In genomic region chr8:80813439-80813838, GRCm38 (mm10) we compare ENCODE assay signal across 8 mouse cellular contexts.
DNase-seq lines count a peak whose midpoint lies in the region; ATAC-seq lines count a peak whose summit lies in the region.

No protein-coding gene starts in this region.

- H3K27ac ChIP-seq in forebrain, embryonic 14.5 days (ENCODE audit: low read depth, low read length): no peak overlapping the region
- H3K27ac ChIP-seq in forebrain, embryonic 10.5 days: no peak overlapping the region
- no peak overlapping the region for H3K27ac ChIP-seq in liver, embryonic 11.5 days (ENCODE audit: low read depth, low read length)
- peak overlapping the region; percentile 93 for H3K27ac ChIP-seq in heart, embryonic 15.5 days

- ATAC-seq in forebrain, embryonic 14.5 days: 0 out of 2 replicates have a peak, but pooled peaks have one; percentile 16
- ATAC-seq in liver, embryonic 11.5 days (replicated peaks; ENCODE audit: low FRiP score): no peak; the same call in 1 of the 2 replicates
- no peak for ATAC-seq in heart, embryonic 15.5 days (replicated peaks; ENCODE audit: insufficient number of reproducible peaks, insufficient read depth, low FRiP score, low read depth)

- no peaks in the 10 kb centered on the region for H3K9me3 ChIP-seq in forebrain, embryonic 14.5 days (replicated peaks; ENCODE audit: control insufficient read depth, low read length)
- H3K9me3 ChIP-seq in forebrain, embryonic 10.5 days: no peaks in the 10 kb centered on the region
- no peaks in the 10 kb centered on the region for H3K9me3 ChIP-seq in liver, embryonic 11.5 days (ENCODE audit: control insufficient read depth, low read length)
- no peaks in the 10 kb centered on the region for H3K9me3 ChIP-seq in heart, embryonic 15.5 days (replicated peaks)

- no peak overlapping the region for H3K4me2 ChIP-seq in forebrain, embryonic 14.5 days (ENCODE audit: low read length)
- no peak overlapping the region for H3K4me2 ChIP-seq in liver, embryonic 11.5 days
- H3K4me2 ChIP-seq in heart, embryonic 15.5 days: no peak overlapping the region

- no peak for DNase-seq in forebrain, embryonic 14.5 days (ENCODE audit: low spot score)
- DNase-seq in forebrain, embryonic 10.5 days (ENCODE audit: extremely low spot score, low spot score): no peak
- peak; percentile 52 for DNase-seq in liver
- no peak for DNase-seq in liver, embryonic 11.5 days (ENCODE audit: low spot score)
- DNase-seq in adrenal gland, postnatal 36 days: peak; percentile 52 to 78
- DNase-seq in naive thymus-derived CD4-positive, alpha-beta T cell, adult 2 months (ENCODE audit: low read depth): peak; percentile 27
- DNase-seq in urinary bladder, postnatal 25 days (ENCODE audit: low spot score): no peak

- H3K9ac ChIP-seq in forebrain, embryonic 14.5 days (ENCODE audit: low read length): no peak overlapping the region
- no peak overlapping the region for H3K9ac ChIP-seq in liver, embryonic 11.5 days (ENCODE audit: low read depth, low read length)
- no peak overlapping the region for H3K9ac ChIP-seq in heart, embryonic 15.5 days

- no peak overlapping the region for H3K4me3 ChIP-seq in forebrain, embryonic 14.5 days (ENCODE audit: low read depth, low read length)
- no peak overlapping the region for H3K4me3 ChIP-seq in forebrain, embryonic 10.5 days
- no peak overlapping the region for H3K4me3 ChIP-seq in liver, embryonic 11.5 days (ENCODE audit: low read depth, low read length)
- no peak overlapping the region for H3K4me3 ChIP-seq in heart, embryonic 15.5 days

- peaks cover 12% of the 10 kb centered on the region; the same call in 1 of the 2 replicates for H3K4me1 ChIP-seq in forebrain, embryonic 14.5 days (ENCODE audit: control insufficient read depth, insufficient read depth, low read length)
- H3K4me1 ChIP-seq in forebrain, embryonic 10.5 days: peaks cover 18% of the 10 kb centered on the region
- H3K4me1 ChIP-seq in liver, embryonic 11.5 days (replicated peaks; ENCODE audit: control insufficient read depth, insufficient read depth, low read length): peaks cover 6% of the 10 kb centered on the region; the same call in 1 of the 2 replicates
- H3K4me1 ChIP-seq in heart, embryonic 15.5 days (replicated peaks): peaks cover 71% of the 10 kb centered on the region

- no peaks in the 10 kb centered on the region for H3K27me3 ChIP-seq in forebrain, embryonic 14.5 days (replicated peaks; ENCODE audit: control insufficient read depth, insufficient read depth, low read length)
- H3K27me3 ChIP-seq in forebrain, embryonic 10.5 days (ENCODE audit: poor library complexity, severe bottlenecking): no peaks in the 10 kb centered on the region
- H3K27me3 ChIP-seq in liver, embryonic 11.5 days (replicated peaks; ENCODE audit: control insufficient read depth, insufficient read depth, low read length): no peaks in the 10 kb centered on the region
- no peaks in the 10 kb centered on the region for H3K27me3 ChIP-seq in heart, embryonic 15.5 days

- WGBS in forebrain, embryonic 14.5 days: 89% methylated on average over 5 of the region's 5 CpGs
- WGBS in forebrain, embryonic 10.5 days: 89% methylated on average over 5 of the region's 5 CpGs
- 67% methylated on average over 5 of the region's 5 CpGs for WGBS in liver, embryonic 11.5 days
- WGBS in heart, embryonic 15.5 days: 73% methylated on average over 5 of the region's 5 CpGs

- H3K36me3 ChIP-seq in forebrain, embryonic 14.5 days (ENCODE audit: control insufficient read depth, insufficient read depth, low read length): no peaks in the 10 kb centered on the region
- H3K36me3 ChIP-seq in forebrain, embryonic 10.5 days (replicated peaks): no peaks in the 10 kb centered on the region
- no peaks in the 10 kb centered on the region for H3K36me3 ChIP-seq in liver, embryonic 11.5 days (ENCODE audit: control insufficient read depth, insufficient read depth, low read length)
- H3K36me3 ChIP-seq in heart, embryonic 15.5 days: no peaks in the 10 kb centered on the region

Comparison
In these comparisons a context has a peak if more than half of its experiments do, and no peak if none do; other contexts are left out.
1. DNase-seq: peak in liver (single experiment), adrenal gland, postnatal 36 days (2 of 2) and naive thymus-derived CD4-positive, alpha-beta T cell, adult 2 months (single experiment); none in forebrain, embryonic 14.5 days (single experiment), forebrain, embryonic 10.5 days (single experiment), liver, embryonic 11.5 days (single experiment) and urinary bladder, postnatal 25 days (single experiment).